Mouse (Mus musculus) kidney, embryonic 14.5 days (tissue): ENCODE data around the gene Cxadr. TPM values are rescaled to one million over a fixed set of nuclear protein-coding genes. Genes with fewer than 3 reads are reported as not detected.

ENCODE experiments used
- ATAC-seq: fragments of 200-750 bp; cut with Nextera tagmentation; 2 replicates; pipeline ENCODE4 v1.8.0; 2017; ENCODE audit warnings: moderate number of reproducible peaks, mild to moderate bottlenecking, moderate TSS enrichment, moderate library complexity; ENCODE audit not compliant: low FRiP score, low TSS enrichment
- H3K27ac ChIP-seq: fragments of 300-500 bp; sonication (generic); 2 replicates; pipeline ENCODE4 v1.5.1; 2014; ENCODE audit warnings: low read depth, mild to moderate bottlenecking, low read length, moderate library complexity, mixed read lengths
- H3K27me3 ChIP-seq: fragments of 300-500 bp; sonication (generic); 2 replicates; pipeline ENCODE4 v1.6.1; 2014; ENCODE audit warnings: mild to moderate bottlenecking, low read length; ENCODE audit not compliant: control insufficient read depth, insufficient read depth
- H3K36me3 ChIP-seq: fragments of 300-500 bp; sonication (generic); 2 replicates; pipeline ENCODE4 v1.6.1; 2014; ENCODE audit warnings: low read length, mixed read lengths; ENCODE audit not compliant: control insufficient read depth, insufficient read depth
- H3K4me1 ChIP-seq: fragments of 300-500 bp; sonication (generic); 2 replicates; pipeline ENCODE4 v1.6.1; 2014; ENCODE audit warnings: low read length, mixed read lengths; ENCODE audit not compliant: control insufficient read depth, insufficient read depth
- H3K4me2 ChIP-seq: fragments of 300-500 bp; sonication (generic); replicated peaks from 2 replicates; pipeline ENCODE4 v1.6.1; 2014; ENCODE audit warnings: low read depth, mild to moderate bottlenecking, low read length
- H3K4me3 ChIP-seq: fragments of 300-500 bp; sonication (generic); 2 replicates; pipeline ENCODE4 v1.5.1; 2014; ENCODE audit warnings: mild to moderate bottlenecking, low read length
- H3K9ac ChIP-seq: fragments of 300-500 bp; sonication (generic); 2 replicates; pipeline ENCODE4 v1.6.1; 2014; ENCODE audit warnings: low read depth, mild to moderate bottlenecking, low read length, moderate library complexity
- H3K9me3 ChIP-seq: fragments of 300-500 bp; sonication (generic); 2 replicates; pipeline ENCODE4 v1.6.1; 2016; ENCODE audit warnings: low read length; ENCODE audit not compliant: control insufficient read depth
- WGBS: fragments of 180-500 bp; shearing (Covaris S2); extraction: QIAGEN DNeasy Blood & Tissue Kit; methylation state at CpG from one replicate; pipeline ENCODE4 v1.1.7; 2014; 5-methylcytosine and 5-hydroxymethylcytosine counted together
- polyA plus RNA-seq: library from polyadenylated mRNA; unstranded; fragments of >200 nt; fragmentation: Nextera tagmentation; extraction: Ambion mirVana; gene quantifications from 2 replicates; pipeline ENCODE4 v1.2.1, GENCODE M21; 2014

Gene Cxadr
- polyA plus RNA-seq, 1 experiment from 2014 or later, result 25.7 TPM

DNA sequence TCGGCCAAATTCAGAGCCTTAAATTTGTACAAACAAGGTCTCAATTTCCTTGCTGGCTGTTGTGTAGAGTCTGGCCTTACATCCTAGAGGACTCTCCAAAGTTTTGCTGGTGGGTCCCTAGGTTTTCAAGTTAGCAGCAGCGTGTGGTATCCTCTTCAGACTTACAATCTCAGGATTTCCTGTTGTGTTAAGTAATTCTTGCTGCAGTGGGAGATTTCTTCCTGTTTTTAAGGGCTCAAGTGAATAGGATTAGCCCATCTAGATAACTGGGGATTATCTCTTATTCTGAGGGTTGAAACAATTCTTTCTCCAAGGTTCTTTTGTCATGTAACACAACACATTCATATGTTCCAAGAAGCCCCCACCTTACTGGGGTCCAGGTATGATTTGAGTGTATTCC lies 90.1 kb downstream of the Cxadr start:
- Histone ChIP-seq H3K4me1 (no peaks in the 10 kb centered on the region), H3K4me3 (no peak overlapping the region), H3K9me3 (no peaks in the 10 kb centered on the region), H3K4me2 (no peak overlapping the region), H3K9ac (no peak overlapping the region), H3K27me3 (no peaks in the 10 kb centered on the region), H3K36me3 (no peaks in the 10 kb centered on the region), H3K27ac (no peak overlapping the region)
- ATAC-seq, result no peak
- WGBS, result 67% methylated on average over 2 of the region's 2 CpGs

DNA sequence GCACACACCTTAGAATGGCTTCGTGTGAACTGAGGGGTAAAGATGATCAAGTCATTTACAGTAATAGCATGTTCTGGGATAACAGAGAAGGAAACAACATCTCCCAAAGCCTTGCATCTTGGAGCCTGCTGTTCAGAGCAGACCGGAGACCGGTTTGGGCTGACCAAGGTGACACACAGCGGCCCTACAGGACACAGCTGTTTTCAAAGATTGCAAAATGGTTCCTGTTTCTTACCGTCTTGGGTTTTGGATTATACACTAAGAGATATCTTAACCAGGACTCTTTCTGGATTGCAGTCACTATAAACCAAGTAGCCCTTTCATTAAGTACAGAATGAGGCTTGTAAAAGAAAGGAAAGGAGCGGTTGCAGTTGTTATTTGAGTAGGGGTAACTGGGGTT lies 97.4 kb downstream of the Cxadr start:
- WGBS, result 87% methylated on average over 6 of the region's 6 CpGs
- H3K36me3 ChIP-seq, result no peaks in the 10 kb centered on the region

DNA sequence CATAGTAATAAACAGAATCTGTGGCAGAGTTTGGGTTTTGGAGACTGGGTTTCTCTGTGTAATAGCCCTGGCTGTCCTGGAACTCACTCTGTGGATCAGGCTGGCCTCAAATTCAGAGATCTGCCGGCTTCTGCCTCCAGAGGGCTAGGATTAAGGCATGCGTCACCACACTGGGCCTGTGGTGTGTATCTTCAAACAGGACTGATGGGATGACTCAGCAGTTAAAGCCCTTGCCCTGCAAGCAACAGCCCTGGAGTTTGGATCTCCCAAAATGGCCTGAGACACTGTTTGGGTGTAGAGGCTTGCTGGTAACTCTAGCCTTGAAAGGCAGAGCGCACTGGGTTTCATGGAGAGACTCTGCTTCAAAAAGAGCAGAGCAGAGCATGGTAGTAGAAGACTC lies 98.1 kb downstream of the Cxadr start:
- no peak overlapping the region for H3K4me3 ChIP-seq
- no peaks in the 10 kb centered on the region for H3K9me3 ChIP-seq
- WGBS, result 86% methylated on average over 3 of the region's 3 CpGs
- no peak overlapping the region for H3K4me2 ChIP-seq
- no peaks in the 10 kb centered on the region for H3K27me3 ChIP-seq
- H3K36me3 ChIP-seq, result no peaks in the 10 kb centered on the region
- no peak for ATAC-seq
- H3K4me1 ChIP-seq, result no peaks in the 10 kb centered on the region
- no peak overlapping the region for H3K27ac ChIP-seq
- H3K9ac ChIP-seq, result no peak overlapping the region

More for the DNA sequence above, 97.4 kb downstream of the Cxadr start:
- no peak overlapping the region for H3K9ac ChIP-seq
- H3K4me3 ChIP-seq, result no peak overlapping the region
- H3K4me1 ChIP-seq, result no peaks in the 10 kb centered on the region
- H3K9me3 ChIP-seq, result no peaks in the 10 kb centered on the region
- H3K27me3 ChIP-seq, result no peaks in the 10 kb centered on the region
- no peak for ATAC-seq
- no peak overlapping the region for H3K4me2 ChIP-seq
- H3K27ac ChIP-seq, result no peak overlapping the region

DNA sequence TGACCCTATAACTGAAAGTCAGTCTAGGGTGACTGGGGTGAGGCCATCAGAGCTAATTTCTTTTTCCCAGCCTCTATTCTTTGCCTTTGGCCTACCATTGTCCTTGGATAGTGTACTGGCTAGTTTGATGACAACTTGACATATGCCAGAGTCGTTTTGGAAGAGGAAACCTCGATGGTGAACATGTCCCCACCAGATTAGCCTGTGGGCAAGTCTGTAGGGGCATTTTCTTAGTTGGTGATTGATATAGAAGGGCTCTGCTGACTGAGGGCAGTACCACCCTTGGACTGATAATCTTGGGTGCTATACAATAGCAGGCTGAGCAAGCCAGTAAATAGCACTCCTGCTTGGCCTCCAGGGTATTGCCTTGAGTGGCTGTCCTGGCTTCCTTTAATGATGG lies 101.0 kb downstream of the Cxadr start:
- no peak for ATAC-seq
- H3K36me3 ChIP-seq, result no peaks in the 10 kb centered on the region
- no peak overlapping the region for H3K4me3 ChIP-seq
- no peak overlapping the region for H3K4me2 ChIP-seq
- H3K9me3 ChIP-seq, result no peaks in the 10 kb centered on the region
- H3K4me1 ChIP-seq, result no peaks in the 10 kb centered on the region
- H3K9ac ChIP-seq, result no peak overlapping the region
- H3K27me3 ChIP-seq, result no peaks in the 10 kb centered on the region
- 64% methylated on average over 2 of the region's 2 CpGs for whole genome bisulfite sequencing
- H3K27ac ChIP-seq, result no peak overlapping the region

DNA sequence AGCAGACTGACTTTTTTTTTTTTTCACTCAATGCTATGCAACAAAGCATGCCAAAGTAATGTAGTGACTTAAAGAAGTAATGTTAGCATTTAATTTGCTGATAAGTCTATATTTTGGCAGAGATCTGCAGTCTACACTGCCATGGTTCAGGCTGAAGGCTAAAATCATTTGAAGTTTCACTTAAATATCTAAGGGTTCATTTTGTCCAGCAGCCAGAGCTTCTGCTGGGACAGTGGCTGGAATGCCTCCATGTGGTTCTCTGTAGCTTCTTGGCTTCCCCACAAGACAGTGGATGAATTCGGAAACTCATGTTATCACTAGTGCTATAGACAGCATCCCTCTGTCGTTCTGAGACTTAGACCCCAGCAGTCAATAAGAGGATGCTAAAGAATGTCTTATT lies 105.4 kb downstream of the Cxadr start:
- Histone ChIP-seq H3K36me3 (no peaks in the 10 kb centered on the region), H3K4me2 (no peak overlapping the region), H3K9me3 (no peaks in the 10 kb centered on the region), H3K27ac (no peak overlapping the region), H3K4me1 (no peaks in the 10 kb centered on the region), H3K9ac (no peak overlapping the region), H3K4me3 (no peak overlapping the region), H3K27me3 (no peaks in the 10 kb centered on the region)
- ATAC-seq, result no peak
- WGBS, result 81% methylated on average over 2 of the region's 2 CpGs

DNA sequence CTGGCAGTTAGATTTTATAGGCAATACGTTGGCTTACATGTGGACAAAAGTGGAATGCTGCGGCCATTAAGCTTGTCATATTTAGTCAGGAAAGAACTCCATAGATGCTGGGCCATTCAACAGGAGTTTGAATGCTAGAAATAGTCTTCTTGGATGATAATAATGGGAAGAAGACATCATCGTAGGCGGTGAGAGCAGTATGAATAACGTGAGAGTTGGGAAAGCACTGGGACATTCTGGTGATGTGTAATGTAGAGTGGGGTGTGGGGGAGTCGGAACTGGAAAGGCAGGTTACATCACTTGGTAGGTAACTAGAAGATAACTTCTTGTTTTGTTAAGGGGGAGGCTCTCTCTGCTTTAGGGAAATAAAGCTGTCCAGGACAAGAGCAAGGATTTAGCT lies 106.6 kb downstream of the Cxadr start:
- ATAC-seq, result no peak
- Histone ChIP-seq H3K4me2 (no peak overlapping the region), H3K9ac (no peak overlapping the region), H3K27ac (no peak overlapping the region), H3K9me3 (no peaks in the 10 kb centered on the region), H3K4me1 (no peaks in the 10 kb centered on the region), H3K27me3 (no peaks in the 10 kb centered on the region), H3K4me3 (no peak overlapping the region), H3K36me3 (no peaks in the 10 kb centered on the region)
- WGBS, result 91% methylated on average over 6 of the region's 6 CpGs

Other genes starting within 250 kb of the Cxadr start
- 48.0 and 49.2 TPM in 2 replicates for gene Btg3, start 75.7 kb downstream of the Cxadr start, polyA plus RNA-seq